Mouse (Mus musculus) neural tube, embryonic 14.5 days (tissue): ENCODE data around the gene Ascl1. TPM values are rescaled to one million over a fixed set of nuclear protein-coding genes. Genes with fewer than 3 reads are reported as not detected.

ENCODE experiments used
- ATAC-seq: fragments of 200-750 bp; cut with Nextera tagmentation; 2 replicates; pipeline ENCODE4 v1.8.0; 2017; ENCODE audit warnings: low read depth, mild to moderate bottlenecking, moderate TSS enrichment, moderate library complexity
- H3K27ac ChIP-seq: fragments of 300-500 bp; sonication (generic); 2 replicates; pipeline ENCODE4 v1.5.1; 2014; ENCODE audit warnings: low read depth, mild to moderate bottlenecking, control low read depth, low read length, moderate library complexity, mixed read lengths
- H3K27me3 ChIP-seq: fragments of 300-500 bp; sonication (generic); 2 replicates; pipeline ENCODE4 v1.6.1; 2014; ENCODE audit warnings: low read length; ENCODE audit not compliant: control insufficient read depth, insufficient read depth
- H3K36me3 ChIP-seq: fragments of 300-500 bp; sonication (generic); 2 replicates; pipeline ENCODE4 v1.6.1; 2014; ENCODE audit warnings: low read length, mixed read lengths; ENCODE audit not compliant: control insufficient read depth, insufficient read depth
- H3K4me1 ChIP-seq: fragments of 300-500 bp; sonication (generic); 2 replicates; pipeline ENCODE4 v1.6.1; 2014; ENCODE audit warnings: low read length; ENCODE audit not compliant: control insufficient read depth, insufficient read depth
- H3K4me2 ChIP-seq: fragments of 300-500 bp; sonication (generic); 2 replicates; pipeline ENCODE4 v1.6.1; 2014; ENCODE audit warnings: mild to moderate bottlenecking, low read depth, low read length, control low read depth
- H3K4me3 ChIP-seq: fragments of 300-500 bp; sonication (generic); 2 replicates; pipeline ENCODE4 v1.5.1; 2014; ENCODE audit warnings: low read depth, low read length, control low read depth, mixed read lengths
- H3K9ac ChIP-seq: fragments of 300-500 bp; sonication (generic); replicated peaks from 2 replicates; pipeline ENCODE4 v1.6.1; 2014; ENCODE audit warnings: low read depth, mild to moderate bottlenecking, control low read depth, low read length, mixed read lengths
- H3K9me3 ChIP-seq: fragments of 300-500 bp; sonication (generic); 2 replicates; pipeline ENCODE4 v1.6.1; 2016; ENCODE audit warnings: low read length; ENCODE audit not compliant: control insufficient read depth
- WGBS: fragments of 180-500 bp; shearing (Covaris S2); extraction: QIAGEN DNeasy Blood & Tissue Kit; methylation state at CpG from one replicate; pipeline ENCODE4 v1.1.7; 2014; 5-methylcytosine and 5-hydroxymethylcytosine counted together
- polyA plus RNA-seq: library from polyadenylated mRNA; unstranded; fragments of >200 nt; fragmentation: Nextera tagmentation; extraction: Ambion mirVana; gene quantifications from 2 replicates; pipeline ENCODE4 v1.2.1, GENCODE M21; 2014

Ascl1 gene
- polyA plus RNA-seq, 1 experiment from 2014 or later: 8.7 TPM

DNA sequence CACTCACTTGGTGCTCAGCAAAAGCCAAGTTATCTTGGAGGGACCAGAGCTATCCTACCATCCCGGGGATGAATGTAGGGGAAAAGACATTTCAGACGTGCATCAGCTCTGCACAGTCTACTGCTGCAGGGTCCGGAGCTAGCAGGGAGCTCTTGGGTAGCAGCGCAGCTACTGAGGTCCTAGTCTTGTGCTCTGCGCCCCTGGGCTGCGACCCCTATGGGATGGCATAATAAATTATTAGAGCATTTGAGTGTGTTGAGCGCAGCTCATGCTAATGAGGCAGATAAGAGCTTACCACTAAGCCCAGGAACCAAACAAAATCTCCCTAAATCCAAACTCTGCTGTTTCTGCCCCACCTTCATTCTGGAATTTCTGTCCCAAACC, 8.2 kb upstream of the Ascl1 start:
- H3K27ac ChIP-seq: no peak overlapping the region
- no peaks in the 10 kb centered on the region for H3K27me3 ChIP-seq
- 5% methylated on average over 7 of the region's 7 CpGs for WGBS
- H3K4me1 ChIP-seq: no peaks in the 10 kb centered on the region; the same call in 1 of the 2 replicates
- no peaks in the 10 kb centered on the region for H3K9me3 ChIP-seq
- peak; percentile 68 for ATAC-seq
- H3K9ac ChIP-seq: no peak overlapping the region
- H3K4me2 ChIP-seq: peak overlapping the region; percentile 53
- no peaks in the 10 kb centered on the region for H3K36me3 ChIP-seq
- H3K4me3 ChIP-seq: no peak overlapping the region

DNA sequence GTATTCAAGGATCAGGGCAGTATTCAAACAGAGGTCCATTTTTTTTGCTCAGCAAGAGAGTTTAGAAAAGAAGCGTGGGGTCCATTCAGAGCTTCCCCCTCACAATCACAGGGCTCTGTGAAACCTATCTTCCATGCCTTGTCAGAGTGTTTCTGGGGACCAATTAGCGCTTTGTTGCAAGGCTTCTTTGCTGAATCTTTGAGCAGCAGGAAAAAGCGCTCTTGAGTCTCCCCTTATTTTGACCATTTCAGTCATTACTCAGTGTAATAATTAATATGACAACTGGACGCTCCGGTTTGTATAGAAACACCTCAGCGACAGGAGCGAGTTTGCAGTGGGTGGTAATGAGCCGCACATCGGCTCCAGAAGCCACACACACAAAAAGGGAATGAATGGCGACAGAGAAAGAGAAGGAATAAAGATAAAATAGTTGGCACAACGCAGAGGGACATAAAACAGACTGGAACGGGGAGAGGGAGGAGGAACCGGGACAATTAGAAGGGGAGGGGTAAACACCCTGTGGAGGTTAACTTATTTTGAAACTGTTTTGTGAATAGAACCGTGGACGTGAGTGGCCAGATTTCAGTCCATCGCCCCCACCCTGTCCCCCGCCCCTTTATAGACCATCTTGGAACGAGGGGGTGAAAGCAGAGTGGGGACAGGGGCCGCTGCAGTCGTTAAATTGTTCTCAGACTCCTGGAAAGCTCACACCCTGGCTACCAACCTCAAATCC, 7.6 kb upstream of the Ascl1 start:
- Histone ChIP-seq H3K4me2 (peak overlapping the region; percentile 53), H3K27me3 (no peaks in the 10 kb centered on the region), H3K9me3 (no peaks in the 10 kb centered on the region), H3K36me3 (no peaks in the 10 kb centered on the region), H3K4me1 (no peaks in the 10 kb centered on the region; the same call in 1 of the 2 replicates), H3K27ac (no peak overlapping the region), H3K9ac (no peak overlapping the region), H3K4me3 (peak overlapping the region; percentile 12; the same call in 1 of the 2 replicates)
- WGBS: 4% methylated on average over 20 of the region's 20 CpGs
- peak; percentile 9; the same call in 1 of the 2 replicates for ATAC-seq

- H3K27me3 ChIP-seq: no peaks in the 10 kb centered on the region
- no peak overlapping the region for H3K4me2 ChIP-seq
- H3K9ac ChIP-seq: no peak overlapping the region
- no peak overlapping the region for H3K27ac ChIP-seq
- ATAC-seq: no peak
- H3K9me3 ChIP-seq: no peaks in the 10 kb centered on the region
- peaks cover 17% of the 10 kb centered on the region for H3K4me1 ChIP-seq
- 93% methylated on average over 2 of the region's 2 CpGs for WGBS
- H3K36me3 ChIP-seq: no peaks in the 10 kb centered on the region
- H3K4me3 ChIP-seq: no peak overlapping the region
Measured at GRCm38 (mm10) chr10:87497056-87497455, 3.6 kb upstream of the Ascl1 start.

DNA sequence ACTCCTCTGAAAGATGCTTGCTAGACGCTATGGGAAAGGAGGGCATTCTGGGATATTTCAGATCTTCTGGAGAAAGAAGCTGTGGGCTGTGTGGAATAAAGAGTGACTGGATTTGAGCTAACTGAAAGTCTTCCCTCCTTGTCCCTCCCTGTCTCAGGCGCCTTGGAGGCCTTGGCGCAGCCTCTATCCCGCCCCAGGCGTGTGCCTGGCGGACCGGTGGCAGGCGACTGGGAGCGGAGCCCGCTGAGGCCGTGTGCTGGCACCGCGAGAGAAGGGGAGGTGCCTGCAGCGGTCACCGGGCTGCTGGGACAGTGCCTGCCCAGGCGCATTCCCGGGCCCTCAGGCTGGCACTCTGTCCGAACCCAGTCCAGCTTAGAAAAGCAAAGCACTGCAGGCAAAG, 1.1 kb upstream of the Ascl1 start:
- WGBS: 1% methylated on average over 18 of the region's 18 CpGs
- Histone ChIP-seq H3K27me3 (no peaks in the 10 kb centered on the region), H3K4me3 (peak overlapping the region; percentile 26; the same call in 1 of the 2 replicates), H3K4me2 (peak overlapping the region; percentile 92), H3K27ac (no peak overlapping the region), H3K36me3 (no peaks in the 10 kb centered on the region), H3K9ac (peak overlapping the region; percentile 47), H3K4me1 (peaks cover 20% of the 10 kb centered on the region), H3K9me3 (no peaks in the 10 kb centered on the region)
- peak; percentile 54 for ATAC-seq

DNA sequence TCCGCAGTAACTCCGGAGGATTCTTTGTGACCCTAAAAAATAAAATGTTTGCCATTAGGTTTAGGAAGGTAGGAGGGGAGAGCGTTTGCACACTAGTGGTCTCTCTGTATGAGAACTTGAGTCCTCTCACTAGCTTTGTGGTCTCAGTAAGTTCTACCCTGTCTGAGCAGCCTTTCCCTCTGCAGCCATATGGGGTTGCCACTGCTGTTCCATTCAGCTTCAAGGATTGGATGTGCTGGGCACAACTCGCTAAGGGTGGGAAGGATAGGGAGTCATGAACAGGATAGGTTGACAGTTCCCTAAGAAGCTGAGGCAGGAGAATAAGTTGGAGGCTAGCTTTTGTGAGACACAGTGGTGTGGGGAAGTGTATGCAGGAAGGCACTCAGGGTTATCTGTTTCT, 716 bp upstream of the Ascl1 start:
- H3K27me3 ChIP-seq: no peaks in the 10 kb centered on the region
- H3K9me3 ChIP-seq: no peaks in the 10 kb centered on the region
- H3K4me1 ChIP-seq: peaks cover 25% of the 10 kb centered on the region
- peak overlapping the region; percentile 76; the same call in 1 of the 2 replicates for H3K9ac ChIP-seq
- peak overlapping the region; percentile 92 for H3K4me2 ChIP-seq
- H3K27ac ChIP-seq: no peak overlapping the region; the same call in 1 of the 2 replicates
- peak overlapping the region; percentile 79 for H3K4me3 ChIP-seq
- WGBS: 1% methylated on average over 4 of the region's 4 CpGs
- ATAC-seq: 0 out of 2 replicates have a peak, but pooled peaks have one; percentile 9
- H3K36me3 ChIP-seq: no peaks in the 10 kb centered on the region

DNA sequence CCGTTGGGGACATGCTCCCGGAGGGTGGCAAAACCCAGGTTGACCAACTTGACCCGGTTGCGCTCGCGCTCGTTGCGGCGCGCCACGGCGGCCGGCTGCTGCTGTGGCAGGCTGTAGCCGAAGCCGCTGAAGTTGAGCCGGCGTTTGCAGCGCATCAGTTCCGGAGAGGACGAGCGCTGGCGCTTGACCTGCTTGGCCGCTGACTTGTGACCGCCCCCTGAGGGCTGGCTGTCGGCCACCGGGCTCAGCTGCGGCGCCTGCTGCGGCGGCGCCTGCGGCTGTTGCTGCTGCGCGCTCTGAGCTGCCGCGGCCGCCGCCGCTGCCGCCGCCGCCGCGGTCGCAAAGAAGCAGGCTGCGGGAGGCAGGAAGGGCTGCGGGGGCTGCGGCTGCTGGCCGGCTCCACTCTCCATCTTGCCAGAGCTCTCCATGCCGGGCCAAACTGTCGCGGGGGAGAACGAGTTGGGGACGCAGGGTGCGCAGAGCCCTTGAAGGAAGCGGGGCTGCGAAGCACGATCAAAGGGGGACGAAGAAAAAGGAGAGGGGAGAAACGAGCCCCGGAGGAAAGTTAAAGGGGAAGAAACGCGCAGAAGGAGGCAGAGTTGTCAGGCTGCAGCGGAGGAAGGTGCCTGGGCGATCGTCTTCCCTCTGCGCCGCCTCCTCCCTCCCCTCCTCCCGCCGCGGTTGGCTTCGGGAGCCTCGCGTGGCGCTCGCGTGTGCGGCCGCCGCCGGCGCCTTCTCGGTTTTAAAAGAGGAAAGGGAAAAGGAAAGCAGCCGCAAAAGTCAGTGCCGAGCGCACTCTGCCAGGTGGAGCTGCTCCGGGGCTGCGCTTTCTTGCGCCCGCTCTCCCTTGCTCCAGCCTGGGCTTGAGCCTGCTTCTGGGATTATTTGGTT, 554 bp downstream of the Ascl1 start:
- H3K27me3 ChIP-seq: no peaks in the 10 kb centered on the region
- peaks cover 34% of the 10 kb centered on the region for H3K4me1 ChIP-seq
- H3K4me3 ChIP-seq: peak overlapping the region; percentile 79
- peak overlapping the region; percentile 92 for H3K4me2 ChIP-seq
- H3K27ac ChIP-seq: peak overlapping the region; percentile 84
- ATAC-seq: peak; percentile 25
- H3K9me3 ChIP-seq: no peaks in the 10 kb centered on the region
- H3K9ac ChIP-seq: peak overlapping the region; percentile 76
- no peaks in the 10 kb centered on the region for H3K36me3 ChIP-seq
- WGBS: under 1% methylated on average over 71 of the region's 90 CpGs

DNA sequence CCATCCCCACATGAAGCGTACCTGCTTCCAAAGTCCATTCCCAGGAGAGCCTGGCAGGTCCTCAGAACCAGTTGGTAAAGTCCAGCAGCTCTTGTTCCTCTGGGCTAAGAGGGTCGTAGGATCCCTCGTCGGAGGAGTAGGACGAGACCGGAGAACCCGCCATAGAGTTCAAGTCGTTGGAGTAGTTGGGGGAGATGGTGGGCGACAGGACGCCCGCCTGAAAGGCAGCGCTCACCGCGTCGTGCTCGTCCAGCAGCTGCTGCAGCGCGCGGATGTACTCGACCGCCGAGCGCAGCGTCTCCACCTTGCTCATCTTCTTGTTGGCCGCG, 1.2 kb downstream of the Ascl1 start:
- Histone ChIP-seq H3K27ac (peak overlapping the region; percentile 84), H3K36me3 (no peaks in the 10 kb centered on the region), H3K4me3 (peak overlapping the region; percentile 79), H3K4me1 (peaks cover 34% of the 10 kb centered on the region), H3K4me2 (peak overlapping the region; percentile 92), H3K27me3 (no peaks in the 10 kb centered on the region), H3K9me3 (no peaks in the 10 kb centered on the region), H3K9ac (peak overlapping the region; percentile 76)
- WGBS: 0% methylated on average over 26 of the region's 26 CpGs
- ATAC-seq: no peak

- no peak for ATAC-seq
- peak overlapping the region; percentile 76 for H3K9ac ChIP-seq
- H3K9me3 ChIP-seq: no peaks in the 10 kb centered on the region
- H3K4me2 ChIP-seq: peak overlapping the region; percentile 92
- H3K27me3 ChIP-seq: no peaks in the 10 kb centered on the region
- H3K4me1 ChIP-seq: peaks cover 34% of the 10 kb centered on the region
- H3K27ac ChIP-seq: 0 out of 2 replicates have a peak overlapping the region, but pooled peaks have one; percentile 84
- no peaks in the 10 kb centered on the region for H3K36me3 ChIP-seq
- H3K4me3 ChIP-seq: peak overlapping the region; percentile 79
- 4% methylated on average over 11 of the region's 11 CpGs for WGBS
Measured at GRCm38 (mm10) chr10:87491485-87492040, 1.9 kb downstream of the Ascl1 start.
